In genomic region chr13:62907527-62908162, GRCm38 (mm10) we compare ENCODE assay signal across 9 mouse cellular contexts. TPM values are rescaled to one million over a fixed set of nuclear protein-coding genes. Genes with fewer than 3 reads are reported as not detected.
A peak's percentile ranks its signal among the peaks of the same experiment; 100 is the strongest.
DNase-seq lines count a peak whose midpoint lies in the region; ATAC-seq and TF ChIP-seq lines count a peak whose summit lies in the region.
"Had no signal": no experiment of that assay in that cellular context is flagged by ENCODE, and none has a peak within 500 bp of the region (broad histone marks: within the 10 kb centered on the region; RNA-seq: fewer than 3 reads in every experiment).

No protein-coding gene starts in this region.

- WGBS in kidney, postnatal 0 days: 54% methylated on average over 14 of the region's 14 CpGs
- 66% methylated on average over 14 of the region's 14 CpGs for WGBS in stomach, embryonic 14.5 days
- WGBS in stomach, postnatal 0 days: 64% methylated on average over 14 of the region's 14 CpGs
- WGBS in intestine, embryonic 15.5 days: 68% methylated on average over 14 of the region's 14 CpGs

- H3K4me2 ChIP-seq in kidney, postnatal 0 days (ENCODE audit: low read length): peak overlapping the region; percentile 34
- no peak overlapping the region for H3K4me2 ChIP-seq in stomach, embryonic 14.5 days (replicated peaks; ENCODE audit: low read depth, low read length)
- H3K4me2 ChIP-seq in stomach, postnatal 0 days (replicated peaks; ENCODE audit: low read depth): no peak overlapping the region
- H3K4me2 ChIP-seq in intestine, embryonic 15.5 days (replicated peaks): peak overlapping the region; percentile 12; the same call in 1 of the 2 replicates

- H3K27ac ChIP-seq in kidney, postnatal 0 days: peak overlapping the region; percentile 0; the same call in 1 of the 2 replicates
- no peak overlapping the region for H3K27ac ChIP-seq in stomach, embryonic 14.5 days (ENCODE audit: low read length)
- H3K27ac ChIP-seq in stomach, postnatal 0 days (replicated peaks): no peak overlapping the region
- no peak overlapping the region; the same call in 1 of the 2 replicates for H3K27ac ChIP-seq in intestine, embryonic 15.5 days

- no peak for DNase-seq in kidney, postnatal 0 days (ENCODE audit: low spot score)
- DNase-seq in kidney, postnatal 36 days: no peak
- DNase-seq in stomach, postnatal 0 days (ENCODE audit: low spot score): no peak
- DNase-seq in telencephalon, adult 2 months (ENCODE audit: low read depth, low spot score): peak; percentile 31
- DNase-seq in embryo, embryonic 11 days: no peak
- DNase-seq in lung, adult 18-20 months: no peak
- DNase-seq: cerebellum, adult 9-11 months had no signal

- H3K36me3 ChIP-seq in kidney, postnatal 0 days (ENCODE audit: insufficient read depth, low read length): no peaks in the 10 kb centered on the region
- H3K36me3 ChIP-seq in stomach, embryonic 14.5 days (ENCODE audit: control insufficient read depth, insufficient read depth, low read length): no peaks in the 10 kb centered on the region
- H3K36me3 ChIP-seq in stomach, postnatal 0 days (ENCODE audit: control insufficient read depth, insufficient read depth, low read length): no peaks in the 10 kb centered on the region
- no peaks in the 10 kb centered on the region for H3K36me3 ChIP-seq in intestine, embryonic 15.5 days

- TF ChIP-seq CTCF in kidney, postnatal 0 days (IDR thresholded peaks at IDR 0.05; ENCODE audit: low read depth): no peak
- no peak for TF ChIP-seq CTCF in stomach, postnatal 0 days (IDR thresholded peaks at IDR 0.05; ENCODE audit: low read depth)

- no peaks in the 10 kb centered on the region for H3K9me3 ChIP-seq in kidney, postnatal 0 days (replicated peaks; ENCODE audit: low read length)
- H3K9me3 ChIP-seq in stomach, embryonic 14.5 days (ENCODE audit: control insufficient read depth, low read depth, low read length): no peaks in the 10 kb centered on the region
- no peaks in the 10 kb centered on the region for H3K9me3 ChIP-seq in stomach, postnatal 0 days (ENCODE audit: control insufficient read depth, low read length)
- no peaks in the 10 kb centered on the region for H3K9me3 ChIP-seq in intestine, embryonic 15.5 days

- no peaks in the 10 kb centered on the region for H3K27me3 ChIP-seq in kidney, postnatal 0 days (ENCODE audit: insufficient read depth, low read length)
- no peaks in the 10 kb centered on the region for H3K27me3 ChIP-seq in stomach, embryonic 14.5 days (ENCODE audit: control insufficient read depth, insufficient read depth, low read length)
- no peaks in the 10 kb centered on the region for H3K27me3 ChIP-seq in stomach, postnatal 0 days (ENCODE audit: control insufficient read depth, insufficient read depth, low read length)
- no peaks in the 10 kb centered on the region for H3K27me3 ChIP-seq in intestine, embryonic 15.5 days (replicated peaks)

- H3K4me1 ChIP-seq in kidney, postnatal 0 days (replicated peaks; ENCODE audit: insufficient read depth, low read length): no peaks in the 10 kb centered on the region
- H3K4me1 ChIP-seq in stomach, embryonic 14.5 days (ENCODE audit: control insufficient read depth, insufficient read depth, low read length): peaks cover 9% of the 10 kb centered on the region; the same call in 1 of the 2 replicates
- no peaks in the 10 kb centered on the region for H3K4me1 ChIP-seq in stomach, postnatal 0 days (replicated peaks; ENCODE audit: control insufficient read depth, insufficient read depth)
- 0 out of 2 replicates have a peak, but pooled peaks cover 8% of the 10 kb centered on the region for H3K4me1 ChIP-seq in intestine, embryonic 15.5 days (replicated peaks)

- no peak overlapping the region; the same call in 1 of the 2 replicates for H3K4me3 ChIP-seq in kidney, postnatal 0 days (replicated peaks; ENCODE audit: low read depth, low read length)
- H3K4me3 ChIP-seq in stomach, embryonic 14.5 days (ENCODE audit: low read depth, low read length): no peak overlapping the region
- H3K4me3 ChIP-seq in stomach, postnatal 0 days (ENCODE audit: low read depth, low read length): no peak overlapping the region
- H3K4me3 ChIP-seq in intestine, embryonic 15.5 days (replicated peaks): no peak overlapping the region

- H3K9ac ChIP-seq in kidney, postnatal 0 days (ENCODE audit: low read depth, low read length): no peak overlapping the region
- no peak overlapping the region for H3K9ac ChIP-seq in stomach, embryonic 14.5 days (replicated peaks; ENCODE audit: low read depth, low read length)
- H3K9ac ChIP-seq in stomach, postnatal 0 days (ENCODE audit: low read length): no peak overlapping the region
- no peak overlapping the region for H3K9ac ChIP-seq in intestine, embryonic 15.5 days

- no peak for ATAC-seq in kidney, postnatal 0 days (replicated peaks; ENCODE audit: low FRiP score, low read depth)
- ATAC-seq in stomach, embryonic 14.5 days (ENCODE audit: insufficient number of reproducible peaks, insufficient read depth, low FRiP score, low read depth): 0 out of 2 replicates have a peak, but pooled peaks have one; percentile 53
- ATAC-seq in stomach, postnatal 0 days (ENCODE audit: low FRiP score, low TSS enrichment): no peak
- no peak for ATAC-seq in intestine, embryonic 15.5 days

- no peak for TF ChIP-seq EP300 in stomach, postnatal 0 days (optimal IDR thresholded peaks at IDR 0.05)

RNA-seq across cellular contexts. Expression of gene Fbp1, which starts 19.6 kb away (rescaled TPM):
- 479 and 621 TPM in 2 replicates for polyA plus RNA-seq in kidney, postnatal 0 days (2015; fragmentation: Nextera tagmentation; extraction: Ambion mirVana)
- polyA plus RNA-seq in stomach, embryonic 14.5 days (2014; fragmentation: Nextera tagmentation; extraction: Ambion mirVana): 0.55 and 1.2 TPM in 2 replicates
- 3.8 and 5.8 TPM in 2 replicates for polyA plus RNA-seq in stomach, postnatal 0 days (2015; fragmentation: Nextera tagmentation; extraction: Ambion mirVana)
- 2.2 and 4.0 TPM in 2 replicates for polyA plus RNA-seq in intestine, embryonic 15.5 days (2015; fragmentation: Nextera tagmentation; extraction: Ambion mirVana)

RNA-seq across cellular contexts. Expression of gene Fbp2, which starts 49.4 kb away (rescaled TPM):
- polyA plus RNA-seq in kidney, postnatal 0 days (2015; fragmentation: Nextera tagmentation; extraction: Ambion mirVana): 34.4 and 40.9 TPM in 2 replicates
- 35.2 and 35.3 TPM in 2 replicates for polyA plus RNA-seq in stomach, embryonic 14.5 days (2014; fragmentation: Nextera tagmentation; extraction: Ambion mirVana)
- polyA plus RNA-seq in stomach, postnatal 0 days (2015; fragmentation: Nextera tagmentation; extraction: Ambion mirVana): 143 and 146 TPM in 2 replicates
- 246 and 281 TPM in 2 replicates for polyA plus RNA-seq in intestine, embryonic 15.5 days (2015; fragmentation: Nextera tagmentation; extraction: Ambion mirVana)

RNA-seq across cellular contexts. Expression of gene 2010111I01Rik, which starts 57.0 kb away (rescaled TPM):
- polyA plus RNA-seq in kidney, postnatal 0 days (2015; fragmentation: Nextera tagmentation; extraction: Ambion mirVana): 146 and 153 TPM in 2 replicates
- 140 TPM in 2 replicates for polyA plus RNA-seq in stomach, embryonic 14.5 days (2014; fragmentation: Nextera tagmentation; extraction: Ambion mirVana)
- 101 TPM in 2 replicates for polyA plus RNA-seq in stomach, postnatal 0 days (2015; fragmentation: Nextera tagmentation; extraction: Ambion mirVana)
- 93.5 and 96.3 TPM in 2 replicates for polyA plus RNA-seq in intestine, embryonic 15.5 days (2015; fragmentation: Nextera tagmentation; extraction: Ambion mirVana)

Comparison
In these comparisons a context has a peak if more than half of its experiments do, and no peak if none do; other contexts are left out.
1. H3K4me2 ChIP-seq: peak in kidney, postnatal 0 days (single experiment) and intestine, embryonic 15.5 days (single experiment); none in stomach, embryonic 14.5 days (single experiment) and stomach, postnatal 0 days (single experiment).
2. RNA of gene Fbp1, which starts 19.6 kb away (polyA plus RNA-seq): 479 to 621 TPM in kidney, postnatal 0 days; 3.8 to 5.8 TPM in stomach, postnatal 0 days, 2.2 to 4.0 TPM in intestine, embryonic 15.5 days and 0.55 to 1.2 TPM in stomach, embryonic 14.5 days; every median in the first group is over 10 times any median in the second.